Mouse (Mus musculus): ENCODE results near the gene Cradd. TPM values are rescaled to one million over a fixed set of nuclear protein-coding genes. Genes with fewer than 3 reads are reported as not detected.

Gene Cradd
- polyA plus RNA-seq, 1 experiment from 2014 or later, result 10.2 TPM

- Histone ChIP-seq H3K9ac (ENCODE audit: low read depth, low read length) (no peak overlapping the region), H3K9me3 (ENCODE audit: control insufficient read depth, low read length) (no peaks in the 10 kb centered on the region), H3K4me1 (ENCODE audit: control insufficient read depth, insufficient read depth, low read length) (peaks cover 38% of the 10 kb centered on the region), H3K27ac (ENCODE audit: low read depth, low read length) (no peak overlapping the region), H3K27me3 (ENCODE audit: control insufficient read depth, insufficient read depth, low read length) (no peaks in the 10 kb centered on the region), H3K4me2 (replicated peaks; ENCODE audit: low read depth, low read length) (no peak overlapping the region), H3K36me3 (ENCODE audit: control insufficient read depth, insufficient read depth, low read length) (no peaks in the 10 kb centered on the region), H3K4me3 (ENCODE audit: low read length) (no peak overlapping the region)
- WGBS, result 40% methylated on average over 6 of the region's 6 CpGs
- ATAC-seq (ENCODE audit: low FRiP score, low TSS enrichment), result no peak
Observed at GRCm38 (mm10) chr10:95144414-95145130, 179.4 kb downstream of the Cradd start.

DNA sequence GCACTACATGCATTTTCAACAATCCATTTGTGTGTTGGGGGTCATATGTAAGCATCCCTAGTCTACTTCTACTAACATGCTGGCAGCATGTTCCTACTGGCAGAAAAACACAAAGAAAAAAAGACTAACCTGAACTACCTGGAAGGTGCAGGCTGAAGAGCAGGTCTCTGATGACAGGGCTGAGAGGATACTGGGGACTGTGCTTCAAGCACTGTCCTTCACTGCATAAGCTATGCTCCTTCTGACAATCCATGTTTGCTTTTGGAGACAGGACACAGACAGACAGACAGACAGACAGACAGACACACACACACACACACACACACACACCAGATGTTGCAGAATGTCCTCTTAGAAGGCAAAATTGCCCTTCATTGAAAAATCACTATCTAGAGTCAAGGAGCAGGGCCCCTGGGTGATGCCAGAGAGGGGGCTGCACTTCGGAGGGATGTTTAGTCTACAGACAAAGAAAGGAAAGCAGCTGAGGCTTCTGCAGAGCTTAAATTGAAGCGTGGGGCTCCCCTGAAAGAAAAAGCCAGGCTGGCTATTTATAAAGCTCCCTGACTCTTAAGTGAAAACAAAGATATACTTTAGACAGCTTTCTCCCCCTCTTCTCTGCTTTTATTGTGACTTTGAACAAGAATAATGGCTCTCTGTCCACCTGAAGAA lies 180.4 kb downstream of the Cradd start:
- Histone ChIP-seq H3K27me3 (ENCODE audit: control insufficient read depth, insufficient read depth, low read length) (no peaks in the 10 kb centered on the region), H3K9ac (ENCODE audit: low read depth, low read length) (no peak overlapping the region), H3K4me3 (ENCODE audit: low read length) (no peak overlapping the region), H3K36me3 (ENCODE audit: control insufficient read depth, insufficient read depth, low read length) (no peaks in the 10 kb centered on the region), H3K4me2 (replicated peaks; ENCODE audit: low read depth, low read length) (no peak overlapping the region), H3K4me1 (ENCODE audit: control insufficient read depth, insufficient read depth, low read length) (peaks cover 38% of the 10 kb centered on the region), H3K9me3 (ENCODE audit: control insufficient read depth, low read length) (no peaks in the 10 kb centered on the region), H3K27ac (ENCODE audit: low read depth, low read length) (no peak overlapping the region)
- ATAC-seq (ENCODE audit: low FRiP score, low TSS enrichment), result no peak
- 38% methylated on average over 2 of the region's 2 CpGs for WGBS

DNA sequence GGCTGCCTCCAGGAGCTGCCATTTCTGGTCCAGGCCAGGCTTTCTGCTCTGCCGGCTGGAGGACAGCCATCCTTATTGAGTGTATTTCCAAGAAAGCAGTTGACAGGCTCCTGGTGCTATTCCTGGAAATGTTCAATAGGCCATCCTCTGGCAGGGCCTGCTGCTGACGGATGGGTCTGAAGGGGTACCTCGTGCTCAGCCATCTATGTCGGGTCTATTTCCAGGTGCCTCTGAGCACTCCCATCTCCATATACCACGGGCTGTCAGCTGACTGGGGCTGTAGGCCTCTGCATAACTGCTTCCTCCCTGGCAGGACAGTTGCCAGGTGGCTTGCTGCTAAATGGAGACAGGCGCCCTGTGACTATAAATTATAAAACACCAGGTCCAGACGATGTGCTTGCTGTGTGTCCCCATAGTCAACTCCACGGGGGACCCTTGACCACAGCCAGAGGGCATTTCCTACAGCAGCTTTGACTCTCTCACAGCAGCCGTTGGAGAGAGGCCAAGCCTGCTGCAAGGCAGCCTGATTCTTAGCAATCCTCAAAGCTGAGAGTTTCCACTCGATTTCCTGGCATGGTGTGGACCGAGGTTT lies 181.0 kb downstream of the Cradd start:
- H3K9ac ChIP-seq (ENCODE audit: low read depth, low read length), result no peak overlapping the region
- no peaks in the 10 kb centered on the region for H3K27me3 ChIP-seq (ENCODE audit: control insufficient read depth, insufficient read depth, low read length)
- ATAC-seq (ENCODE audit: low FRiP score, low TSS enrichment), result peak; percentile 65
- H3K4me2 ChIP-seq (replicated peaks; ENCODE audit: low read depth, low read length), result 0 out of 2 replicates have a peak overlapping the region, but pooled peaks have one; percentile 1
- H3K9me3 ChIP-seq (ENCODE audit: control insufficient read depth, low read length), result no peaks in the 10 kb centered on the region
- peaks cover 38% of the 10 kb centered on the region for H3K4me1 ChIP-seq (ENCODE audit: control insufficient read depth, insufficient read depth, low read length)
- no peaks in the 10 kb centered on the region for H3K36me3 ChIP-seq (ENCODE audit: control insufficient read depth, insufficient read depth, low read length)
- 11% methylated on average over 11 of the region's 11 CpGs for WGBS
- no peak overlapping the region for H3K27ac ChIP-seq (ENCODE audit: low read depth, low read length)
- H3K4me3 ChIP-seq (ENCODE audit: low read length), result no peak overlapping the region

- peaks cover 28% of the 10 kb centered on the region for H3K4me1 ChIP-seq (ENCODE audit: control insufficient read depth, insufficient read depth, low read length)
- no peak overlapping the region for H3K4me3 ChIP-seq (ENCODE audit: low read length)
- 69% methylated on average over 3 of the region's 3 CpGs for WGBS
- H3K27me3 ChIP-seq (ENCODE audit: control insufficient read depth, insufficient read depth, low read length), result no peaks in the 10 kb centered on the region
- no peak overlapping the region for H3K4me2 ChIP-seq (replicated peaks; ENCODE audit: low read depth, low read length)
- H3K27ac ChIP-seq (ENCODE audit: low read depth, low read length), result no peak overlapping the region
- no peaks in the 10 kb centered on the region for H3K36me3 ChIP-seq (ENCODE audit: control insufficient read depth, insufficient read depth, low read length)
- no peaks in the 10 kb centered on the region for H3K9me3 ChIP-seq (ENCODE audit: control insufficient read depth, low read length)
- no peak for ATAC-seq (ENCODE audit: low FRiP score, low TSS enrichment)
- no peak overlapping the region for H3K9ac ChIP-seq (ENCODE audit: low read depth, low read length)
Observed at GRCm38 (mm10) chr10:95141075-95141474, 182.9 kb downstream of the Cradd start.

- no peak for ATAC-seq (ENCODE audit: low FRiP score, low TSS enrichment)
- no peak overlapping the region for H3K27ac ChIP-seq (ENCODE audit: low read depth, low read length)
- H3K4me3 ChIP-seq (ENCODE audit: low read length), result no peak overlapping the region
- H3K4me2 ChIP-seq (replicated peaks; ENCODE audit: low read depth, low read length), result no peak overlapping the region
- H3K9ac ChIP-seq (ENCODE audit: low read depth, low read length), result no peak overlapping the region
- H3K27me3 ChIP-seq (ENCODE audit: control insufficient read depth, insufficient read depth, low read length), result no peaks in the 10 kb centered on the region
- no peaks in the 10 kb centered on the region for H3K9me3 ChIP-seq (ENCODE audit: control insufficient read depth, low read length)
- H3K36me3 ChIP-seq (ENCODE audit: control insufficient read depth, insufficient read depth, low read length), result no peaks in the 10 kb centered on the region
- peaks cover 21% of the 10 kb centered on the region for H3K4me1 ChIP-seq (ENCODE audit: control insufficient read depth, insufficient read depth, low read length)
Observed at GRCm38 (mm10) chr10:95140191-95140590, 183.7 kb downstream of the Cradd start.

DNA sequence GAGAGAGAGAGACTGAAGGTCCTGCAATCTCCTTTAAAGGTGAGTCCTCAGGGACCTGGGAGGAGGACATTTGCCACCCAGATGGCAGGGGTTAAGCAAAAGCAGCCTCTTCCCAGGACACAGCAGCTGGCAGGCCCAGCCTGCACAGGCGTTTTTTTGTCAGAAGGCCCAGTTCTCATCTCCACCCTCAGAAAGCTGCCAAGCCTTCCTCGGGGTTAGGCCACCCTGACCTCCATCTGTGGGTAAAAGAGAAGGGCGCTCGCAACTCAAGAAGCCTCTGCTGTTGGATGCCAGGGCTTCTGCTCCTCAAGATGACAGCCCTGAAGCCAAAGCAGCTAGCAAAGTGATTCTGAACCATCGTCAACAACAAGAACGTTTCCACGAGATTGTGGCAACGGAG lies 184.3 kb downstream of the Cradd start:
- Histone ChIP-seq H3K9ac (ENCODE audit: low read depth, low read length) (no peak overlapping the region), H3K4me2 (replicated peaks; ENCODE audit: low read depth, low read length) (no peak overlapping the region), H3K27me3 (ENCODE audit: control insufficient read depth, insufficient read depth, low read length) (no peaks in the 10 kb centered on the region), H3K4me1 (ENCODE audit: control insufficient read depth, insufficient read depth, low read length) (peaks cover 16% of the 10 kb centered on the region), H3K4me3 (ENCODE audit: low read length) (no peak overlapping the region), H3K27ac (ENCODE audit: low read depth, low read length) (no peak overlapping the region), H3K36me3 (ENCODE audit: control insufficient read depth, insufficient read depth, low read length) (no peaks in the 10 kb centered on the region), H3K9me3 (ENCODE audit: control insufficient read depth, low read length) (no peaks in the 10 kb centered on the region)
- ATAC-seq (ENCODE audit: low FRiP score, low TSS enrichment), result no peak
- 68% methylated on average over 8 of the region's 8 CpGs for WGBS

GRCm38 (mm10) chr10:95133057-95133456 lies 190.9 kb downstream of the Cradd start:
- Histone ChIP-seq H3K4me3 (ENCODE audit: low read length) (no peak overlapping the region), H3K4me2 (replicated peaks; ENCODE audit: low read depth, low read length) (no peak overlapping the region), H3K9ac (ENCODE audit: low read depth, low read length) (no peak overlapping the region), H3K9me3 (ENCODE audit: control insufficient read depth, low read length) (no peaks in the 10 kb centered on the region), H3K4me1 (ENCODE audit: control insufficient read depth, insufficient read depth, low read length) (no peaks in the 10 kb centered on the region), H3K27me3 (ENCODE audit: control insufficient read depth, insufficient read depth, low read length) (no peaks in the 10 kb centered on the region), H3K36me3 (ENCODE audit: control insufficient read depth, insufficient read depth, low read length) (no peaks in the 10 kb centered on the region), H3K27ac (ENCODE audit: low read depth, low read length) (no peak overlapping the region)
- WGBS, result 70% methylated on average over 4 of the region's 4 CpGs
- ATAC-seq (ENCODE audit: low FRiP score, low TSS enrichment), result no peak
